Mouse (Mus musculus) liver, adult (tissue): ENCODE measurements at regions not wholly inside any gene's neighbourhood (a gene's known extent, or its start where the extent isn't known, plus 50 kb on each side); places are given as distances from the start of the nearest gene placed in this dataset.

Source experiments
- GATA4 ChIP-seq: IDR thresholded peaks from 2 replicates; pipeline ENCODE4 v1.6.1; 2014; ENCODE audit warnings: mild to moderate bottlenecking, low read length; ENCODE audit not compliant: insufficient replicate concordance

GRCm38 (mm10) chr12:77912863-77913554 lies 281.0 kb upstream of the Gm6657 start:
- no peak for TF ChIP-seq GATA4

GRCm38 (mm10) chr12:77928729-77929128 lies 265.3 kb upstream of the Gm6657 start:
- no peak for TF ChIP-seq GATA4

GRCm38 (mm10) chr12:77929571-77929970 lies 264.5 kb upstream of the Gm6657 start:
- TF ChIP-seq GATA4, result no peak

- TF ChIP-seq GATA4, result no peak
Observed at GRCm38 (mm10) chr12:77943960-77944359, 250.1 kb upstream of the Gm6657 start.

- TF ChIP-seq GATA4, result no peak
Observed at GRCm38 (mm10) chr12:77949474-77950017, 244.5 kb upstream of the Gm6657 start.

- TF ChIP-seq GATA4, result no peak
Observed at GRCm38 (mm10) chr12:77952492-77952891, 241.6 kb upstream of the Gm6657 start.

GRCm38 (mm10) chr12:77962631-77963030 lies 231.4 kb upstream of the Gm6657 start:
- TF ChIP-seq GATA4, result no peak

- no peak for TF ChIP-seq GATA4
Observed at GRCm38 (mm10) chr12:77968543-77968942, 225.5 kb upstream of the Gm6657 start.

- no peak for TF ChIP-seq GATA4
Observed at GRCm38 (mm10) chr12:77970026-77970425, 224.0 kb upstream of the Gm6657 start.

- no peak for TF ChIP-seq GATA4
Observed at GRCm38 (mm10) chr12:77972165-77972564, 221.9 kb upstream of the Gm6657 start.

- TF ChIP-seq GATA4, result no peak
Observed at GRCm38 (mm10) chr12:77976952-77977351, 217.1 kb upstream of the Gm6657 start.

- peak; percentile 39; the same call in 1 of the 2 replicates for TF ChIP-seq GATA4
Observed at GRCm38 (mm10) chr12:77986738-77987137, 207.3 kb upstream of the Gm6657 start.

- no peak for TF ChIP-seq GATA4
Observed at GRCm38 (mm10) chr12:77989766-77990165, 204.3 kb upstream of the Gm6657 start.

GRCm38 (mm10) chr12:77991627-77992026 lies 202.4 kb upstream of the Gm6657 start:
- TF ChIP-seq GATA4, result no peak

- no peak for TF ChIP-seq GATA4
Observed at GRCm38 (mm10) chr12:77994176-77994575, 199.9 kb upstream of the Gm6657 start.

- TF ChIP-seq GATA4, result no peak
Observed at GRCm38 (mm10) chr12:77997916-77998315, 196.1 kb upstream of the Gm6657 start.

- TF ChIP-seq GATA4, result no peak
Observed at GRCm38 (mm10) chr12:78000401-78000800, 193.6 kb upstream of the Gm6657 start.

GRCm38 (mm10) chr12:78001846-78002245 lies 192.2 kb upstream of the Gm6657 start:
- no peak for TF ChIP-seq GATA4

- no peak for TF ChIP-seq GATA4
Observed at GRCm38 (mm10) chr12:78033766-78034165, 160.3 kb upstream of the Gm6657 start.
